Mouse (Mus musculus): ENCODE results near the gene Orai1.
"Not testable (repeated sequence)": the region's sequence is repeated elsewhere in the genome, so short reads cannot be mapped to it uniquely, and the experiment has no call there.

The Orai1 gene

GRCm38 (mm10) chr5:123014753-123015701, at the start of gene Orai1:
Orai1 (plus strand) TSS chr5:123015074.
- peak; percentile 97 to 99 for DNase-seq

GRCm38 (mm10) chr5:122965427-122965826, 49.4 kb upstream of the Orai1 start:
- DNase-seq, result no peak

GRCm38 (mm10) chr5:122968322-122968721, 46.6 kb upstream of the Orai1 start:
- DNase-seq, result peak; percentile 66 to 87

GRCm38 (mm10) chr5:122970056-122970455, 44.8 kb upstream of the Orai1 start:
- no peak for DNase-seq

GRCm38 (mm10) chr5:122971438-122971837, 43.4 kb upstream of the Orai1 start:
- no peak for DNase-seq

GRCm38 (mm10) chr5:122972116-122972515, 42.8 kb upstream of the Orai1 start:
- DNase-seq, result no peak

- DNase-seq, result not testable (repeated sequence)
Measured at GRCm38 (mm10) chr5:122974701-122975100, 40.2 kb upstream of the Orai1 start.

GRCm38 (mm10) chr5:122978970-122979369, 35.9 kb upstream of the Orai1 start:
- DNase-seq, result no peak

GRCm38 (mm10) chr5:122984483-122984882, 30.4 kb upstream of the Orai1 start:
- DNase-seq, result no peak

- no peak for DNase-seq
Measured at GRCm38 (mm10) chr5:122985276-122985675, 29.6 kb upstream of the Orai1 start.

GRCm38 (mm10) chr5:122986091-122986493, 28.8 kb upstream of the Orai1 start:
- DNase-seq, result no peak

GRCm38 (mm10) chr5:122987211-122988020, 27.5 kb upstream of the Orai1 start:
- peak in 1 of 2 experiments; percentile 31 for DNase-seq

- peak; percentile 26 to 55 for DNase-seq
Measured at GRCm38 (mm10) chr5:122988021-122988751, 26.7 kb upstream of the Orai1 start.

- peak; percentile 62 to 74 for DNase-seq
Measured at GRCm38 (mm10) chr5:122989001-122989525, 25.8 kb upstream of the Orai1 start.

- DNase-seq, result no peak
Measured at GRCm38 (mm10) chr5:122989551-122990330, 25.1 kb upstream of the Orai1 start, which contains the start of gene Kdm2b. Kdm2b (minus strand) TSS chr5:122989823.

GRCm38 (mm10) chr5:122990411-122991160, 24.3 kb upstream of the Orai1 start:
- DNase-seq, result peak; percentile 38 to 50

GRCm38 (mm10) chr5:122991350-122992004, 23.4 kb upstream of the Orai1 start:
- no peak for DNase-seq

GRCm38 (mm10) chr5:122993811-122994210, 21.1 kb upstream of the Orai1 start:
- no peak for DNase-seq

GRCm38 (mm10) chr5:122994303-122994846, 20.5 kb upstream of the Orai1 start:
- peak; percentile 55 to 64 for DNase-seq

GRCm38 (mm10) chr5:122994910-122995309, 20.0 kb upstream of the Orai1 start:
- no peak for DNase-seq

Measured in spleen, adult 18-20 months (tissue).